Mouse (Mus musculus): ENCODE data around the gene Fgf3. TPM values are rescaled to one million over a fixed set of nuclear protein-coding genes. Genes with fewer than 3 reads are reported as not detected.

The Fgf3 gene
- polyA plus RNA-seq, 1 experiment, result 15.4 TPM

GRCm38 (mm10) chr7:144821901-144822300 is 16.0 kb upstream of the Fgf3 start:
- TF ChIP-seq POLR2A (IDR thresholded peaks at IDR 0.05; ENCODE audit: borderline replicate concordance, extremely low read depth, insufficient read depth, insufficient read length, poor library complexity, severe bottlenecking) (no peak), CTCF (IDR thresholded peaks at IDR 0.05; ENCODE audit: borderline replicate concordance, extremely low read depth, insufficient read depth, insufficient read length) (no peak)
- DNase-seq (ENCODE audit: low read depth), result no peak

GRCm38 (mm10) chr7:144823988-144824387 is 13.9 kb upstream of the Fgf3 start:
- DNase-seq (ENCODE audit: low read depth), result peak; percentile 4
- TF ChIP-seq CTCF (IDR thresholded peaks at IDR 0.05; ENCODE audit: borderline replicate concordance, extremely low read depth, insufficient read depth, insufficient read length), result no peak

GRCm38 (mm10) chr7:144828369-144828768 is 9.5 kb upstream of the Fgf3 start:
- TF ChIP-seq POLR2A (IDR thresholded peaks at IDR 0.05; ENCODE audit: borderline replicate concordance, extremely low read depth, insufficient read depth, insufficient read length, poor library complexity, severe bottlenecking) (no peak), CTCF (IDR thresholded peaks at IDR 0.05; ENCODE audit: borderline replicate concordance, extremely low read depth, insufficient read depth, insufficient read length) (no peak)
- DNase-seq (ENCODE audit: low read depth), result no peak

- TF ChIP-seq CTCF (IDR thresholded peaks at IDR 0.05; ENCODE audit: borderline replicate concordance, extremely low read depth, insufficient read depth, insufficient read length) (no peak), POLR2A (IDR thresholded peaks at IDR 0.05; ENCODE audit: borderline replicate concordance, extremely low read depth, insufficient read depth, insufficient read length, poor library complexity, severe bottlenecking) (no peak)
- peak; percentile 63 for DNase-seq (ENCODE audit: low read depth)
These were observed 930 bp downstream of the Fgf3 start for GRCm38 (mm10) chr7:144838522-144839503.

GRCm38 (mm10) chr7:144846158-144846557 is 8.3 kb downstream of the Fgf3 start:
- DNase-seq (ENCODE audit: low read depth), result peak; percentile 9
- no peak for TF ChIP-seq POLR2A (IDR thresholded peaks at IDR 0.05; ENCODE audit: borderline replicate concordance, extremely low read depth, insufficient read depth, insufficient read length, poor library complexity, severe bottlenecking)
- TF ChIP-seq CTCF (IDR thresholded peaks at IDR 0.05; ENCODE audit: borderline replicate concordance, extremely low read depth, insufficient read depth, insufficient read length), result peak; percentile 84

GRCm38 (mm10) chr7:144847067-144847466 is 9.2 kb downstream of the Fgf3 start, which contains the start of gene Fgf4:
Gene Fgf4, plus strand, starts transcription at chr7:144847367.
- no peak for TF ChIP-seq POLR2A (IDR thresholded peaks at IDR 0.05; ENCODE audit: borderline replicate concordance, extremely low read depth, insufficient read depth, insufficient read length, poor library complexity, severe bottlenecking)
- no peak for TF ChIP-seq CTCF (IDR thresholded peaks at IDR 0.05; ENCODE audit: borderline replicate concordance, extremely low read depth, insufficient read depth, insufficient read length)
- DNase-seq (ENCODE audit: low read depth), result no peak

- no peak for TF ChIP-seq CTCF (IDR thresholded peaks at IDR 0.05; ENCODE audit: borderline replicate concordance, extremely low read depth, insufficient read depth, insufficient read length)
- TF ChIP-seq POLR2A (IDR thresholded peaks at IDR 0.05; ENCODE audit: borderline replicate concordance, extremely low read depth, insufficient read depth, insufficient read length, poor library complexity, severe bottlenecking), result no peak
- DNase-seq (ENCODE audit: low read depth), result no peak
These were observed 13.4 kb downstream of the Fgf3 start for GRCm38 (mm10) chr7:144851321-144851720.

GRCm38 (mm10) chr7:144854966-144855365 is 17.1 kb downstream of the Fgf3 start:
- TF ChIP-seq POLR2A (IDR thresholded peaks at IDR 0.05; ENCODE audit: borderline replicate concordance, extremely low read depth, insufficient read depth, insufficient read length, poor library complexity, severe bottlenecking), result no peak
- no peak for TF ChIP-seq CTCF (IDR thresholded peaks at IDR 0.05; ENCODE audit: borderline replicate concordance, extremely low read depth, insufficient read depth, insufficient read length)
- no peak for DNase-seq (ENCODE audit: low read depth)

- TF ChIP-seq CTCF (IDR thresholded peaks at IDR 0.05; ENCODE audit: borderline replicate concordance, extremely low read depth, insufficient read depth, insufficient read length), result no peak
- TF ChIP-seq POLR2A (IDR thresholded peaks at IDR 0.05; ENCODE audit: borderline replicate concordance, extremely low read depth, insufficient read depth, insufficient read length, poor library complexity, severe bottlenecking), result no peak
- no peak for DNase-seq (ENCODE audit: low read depth)
These were observed 19.3 kb downstream of the Fgf3 start for GRCm38 (mm10) chr7:144857158-144857557.

GRCm38 (mm10) chr7:144857826-144858342 is 20.0 kb downstream of the Fgf3 start:
- no peak for DNase-seq (ENCODE audit: low read depth)
- TF ChIP-seq CTCF (IDR thresholded peaks at IDR 0.05; ENCODE audit: borderline replicate concordance, extremely low read depth, insufficient read depth, insufficient read length) (no peak), POLR2A (IDR thresholded peaks at IDR 0.05; ENCODE audit: borderline replicate concordance, extremely low read depth, insufficient read depth, insufficient read length, poor library complexity, severe bottlenecking) (no peak)

GRCm38 (mm10) chr7:144858702-144859101 is 20.8 kb downstream of the Fgf3 start:
- DNase-seq (ENCODE audit: low read depth), result no peak
- TF ChIP-seq CTCF (IDR thresholded peaks at IDR 0.05; ENCODE audit: borderline replicate concordance, extremely low read depth, insufficient read depth, insufficient read length), result no peak
- no peak for TF ChIP-seq POLR2A (IDR thresholded peaks at IDR 0.05; ENCODE audit: borderline replicate concordance, extremely low read depth, insufficient read depth, insufficient read length, poor library complexity, severe bottlenecking)
